Mouse (Mus musculus) thymus, postnatal 0 days (tissue): Measurements from ENCODE around the gene Rnf187. TPM values are rescaled to one million over a fixed set of nuclear protein-coding genes. Genes with fewer than 3 reads are reported as not detected.
"Not testable (repeated sequence)": the region's sequence is repeated elsewhere in the genome, so short reads cannot be mapped to it uniquely, and the experiment has no call there.

ENCODE experiments used
- DNase-seq: peaks from one replicate; pipeline ENCODE4 v3.0.0-alpha.2; 2015; ENCODE audit warnings: low spot score
- polyA plus RNA-seq: library from polyadenylated mRNA; unstranded; fragments of >200 nt; fragmentation: Nextera tagmentation; extraction: Ambion mirVana; gene quantifications from 2 replicates; pipeline ENCODE4 v1.2.1, GENCODE M21; 2015

The Rnf187 gene
- polyA plus RNA-seq, 1 experiment from 2014 or later, result 268 TPM

- peak; percentile 60 for DNase-seq
Measured at GRCm38 (mm10) chr11:58967346-58967745, 28.6 kb upstream of the Rnf187 start.

DNA sequence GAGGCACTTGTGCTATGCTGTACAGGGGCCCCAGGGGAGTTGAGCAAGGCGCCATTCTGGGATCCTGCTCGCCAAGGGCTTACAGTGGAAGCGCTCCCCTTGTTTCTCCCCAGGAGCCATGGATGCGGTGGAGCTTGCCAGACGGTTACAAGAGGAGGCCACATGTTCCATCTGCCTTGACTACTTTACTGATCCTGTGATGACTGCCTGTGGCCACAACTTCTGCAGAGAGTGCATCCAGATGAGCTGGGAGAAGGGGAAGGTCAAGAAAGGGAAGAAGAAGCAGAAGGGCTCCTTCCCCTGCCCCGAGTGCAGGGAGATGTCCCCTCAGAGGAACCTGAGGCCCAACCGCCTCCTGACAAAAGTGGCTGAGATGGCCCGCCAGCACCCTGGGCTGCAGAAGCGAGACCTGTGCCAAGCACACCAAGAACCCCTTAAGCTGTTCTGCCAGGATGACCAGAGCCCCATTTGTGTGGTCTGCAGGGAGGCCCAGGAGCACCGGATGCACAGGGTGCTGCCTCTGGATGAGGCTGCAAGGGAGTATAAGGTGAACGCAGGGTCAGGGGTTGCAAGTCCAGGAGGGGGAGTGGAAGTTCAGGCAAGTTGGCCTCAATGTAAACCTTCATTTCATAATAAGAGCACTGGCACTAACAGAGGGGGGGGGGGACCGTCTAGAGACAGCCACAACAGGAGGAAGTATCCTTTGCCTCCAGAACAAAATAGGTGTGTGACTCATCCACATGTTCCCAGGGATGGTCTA lies 26.5 kb upstream of the Rnf187 start:
- no peak for DNase-seq

- DNase-seq, result no peak
Measured at GRCm38 (mm10) chr11:58964216-58964615, 25.5 kb upstream of the Rnf187 start.

DNA sequence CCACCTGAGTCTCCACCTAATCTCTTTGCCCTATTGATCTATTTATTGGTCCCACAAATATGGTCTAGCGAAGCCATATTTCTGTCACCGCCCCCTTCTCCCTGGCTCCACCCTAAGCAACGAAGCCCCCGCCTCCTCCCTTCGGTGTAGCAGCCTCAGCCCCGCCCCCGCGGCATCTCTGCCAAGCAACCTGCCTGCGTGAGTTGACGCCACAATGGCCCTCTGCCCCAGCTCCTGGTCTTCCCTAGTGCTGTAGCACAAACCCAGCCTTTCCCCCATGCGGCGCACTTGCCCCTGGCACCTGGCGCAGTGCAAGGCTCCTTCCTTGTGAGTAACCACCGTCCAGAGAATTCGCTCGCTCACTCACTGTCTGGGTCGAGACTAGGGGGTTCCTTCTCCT lies 24.8 kb upstream of the Rnf187 start:
- DNase-seq, result no peak

DNA sequence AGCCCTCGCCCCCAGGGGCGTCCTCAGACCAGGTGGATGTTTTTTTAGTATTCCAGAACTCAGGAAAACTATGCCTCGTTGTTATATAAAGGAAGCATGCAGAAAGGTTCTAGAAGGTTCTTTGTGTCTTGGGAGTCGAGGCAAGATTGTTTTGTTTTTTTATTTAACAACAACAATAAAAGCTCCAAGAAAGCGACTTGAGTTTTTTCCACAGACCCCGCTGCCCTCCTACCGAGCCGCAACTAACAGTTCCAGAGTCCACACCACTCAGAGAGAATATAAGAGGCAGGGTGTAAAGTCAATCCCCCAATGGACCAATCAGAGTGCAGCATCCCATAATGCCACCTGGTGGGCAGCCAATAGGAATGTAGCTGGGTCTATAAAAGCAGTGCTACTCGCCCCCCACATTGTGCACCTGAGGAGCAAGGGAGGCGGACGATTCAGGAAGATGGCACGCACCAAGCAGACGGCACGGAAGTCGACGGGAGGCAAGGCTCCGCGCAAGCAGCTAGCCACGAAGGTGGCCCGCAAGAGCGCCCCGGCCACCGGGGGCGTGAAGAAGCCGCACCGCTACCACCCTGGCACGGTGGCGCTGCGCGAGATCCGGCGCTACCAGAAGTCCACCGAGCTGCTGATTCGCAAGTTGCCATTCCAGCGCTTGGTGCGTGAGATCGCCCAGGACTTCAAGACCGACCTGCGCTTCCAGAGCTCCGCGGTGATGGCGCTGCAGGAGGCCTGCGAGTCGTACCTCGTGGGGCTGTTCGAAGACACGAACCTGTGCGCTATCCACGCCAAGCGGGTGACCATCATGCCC lies 22.9 kb upstream of the Rnf187 start:
- DNase-seq, result no peak

GRCm38 (mm10) chr11:58959921-58960465 lies 21.3 kb upstream of the Rnf187 start:
- DNase-seq, result peak; percentile 77

DNA sequence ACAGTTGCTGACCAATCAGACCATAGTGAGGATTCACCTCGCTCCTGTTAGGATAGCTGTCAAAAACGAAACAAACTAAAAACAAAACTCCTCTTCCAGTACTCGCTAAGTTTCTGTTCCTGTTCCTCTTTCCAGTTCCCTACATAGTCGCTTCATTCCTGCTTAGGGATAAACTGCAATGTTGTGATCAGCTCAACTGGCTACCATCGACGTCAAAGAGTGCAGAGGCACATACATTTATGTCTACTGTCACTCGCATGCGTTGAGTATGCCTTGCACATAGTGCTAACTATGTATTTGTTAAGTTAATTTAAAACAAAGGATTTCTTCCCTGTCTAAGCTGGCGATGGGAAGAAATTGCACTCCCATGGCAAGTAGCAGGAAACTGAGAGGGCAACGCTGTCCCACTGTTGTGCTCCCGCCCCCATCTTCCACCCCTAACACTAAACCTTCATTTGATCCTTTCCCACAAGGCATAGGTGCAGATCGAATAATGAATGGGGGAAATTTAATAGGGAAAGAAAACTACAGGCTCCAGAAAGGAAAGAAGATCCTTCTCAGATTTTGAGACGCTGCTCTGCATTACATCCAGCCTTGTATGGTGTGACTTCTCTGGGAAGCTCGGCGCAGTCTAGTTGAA lies 20.6 kb upstream of the Rnf187 start:
- DNase-seq, result no peak

DNA sequence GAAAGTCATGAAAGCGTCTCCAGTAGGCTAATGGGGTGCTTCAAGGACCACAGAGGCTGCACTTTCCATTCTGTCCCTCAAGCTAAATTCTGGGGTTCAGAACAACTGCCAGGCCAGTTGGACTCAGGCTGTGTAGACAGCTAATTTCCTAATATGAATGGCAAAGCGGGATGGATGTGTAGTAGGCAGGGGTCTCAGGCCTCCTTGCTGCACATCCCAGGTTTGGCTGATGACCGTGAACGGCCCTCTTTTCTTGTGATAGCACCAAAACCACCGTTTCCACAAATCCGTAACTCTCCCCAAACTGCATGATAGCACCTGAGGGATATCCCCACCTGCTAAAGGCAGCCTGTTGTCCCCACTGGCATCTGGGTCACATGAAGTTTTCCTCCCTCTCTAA lies 19.8 kb upstream of the Rnf187 start:
- DNase-seq, result no peak

GRCm38 (mm10) chr11:58957226-58957914 lies 18.7 kb upstream of the Rnf187 start:
- no peak for DNase-seq

- no peak for DNase-seq
Measured at GRCm38 (mm10) chr11:58955868-58956257, 17.1 kb upstream of the Rnf187 start.

DNA sequence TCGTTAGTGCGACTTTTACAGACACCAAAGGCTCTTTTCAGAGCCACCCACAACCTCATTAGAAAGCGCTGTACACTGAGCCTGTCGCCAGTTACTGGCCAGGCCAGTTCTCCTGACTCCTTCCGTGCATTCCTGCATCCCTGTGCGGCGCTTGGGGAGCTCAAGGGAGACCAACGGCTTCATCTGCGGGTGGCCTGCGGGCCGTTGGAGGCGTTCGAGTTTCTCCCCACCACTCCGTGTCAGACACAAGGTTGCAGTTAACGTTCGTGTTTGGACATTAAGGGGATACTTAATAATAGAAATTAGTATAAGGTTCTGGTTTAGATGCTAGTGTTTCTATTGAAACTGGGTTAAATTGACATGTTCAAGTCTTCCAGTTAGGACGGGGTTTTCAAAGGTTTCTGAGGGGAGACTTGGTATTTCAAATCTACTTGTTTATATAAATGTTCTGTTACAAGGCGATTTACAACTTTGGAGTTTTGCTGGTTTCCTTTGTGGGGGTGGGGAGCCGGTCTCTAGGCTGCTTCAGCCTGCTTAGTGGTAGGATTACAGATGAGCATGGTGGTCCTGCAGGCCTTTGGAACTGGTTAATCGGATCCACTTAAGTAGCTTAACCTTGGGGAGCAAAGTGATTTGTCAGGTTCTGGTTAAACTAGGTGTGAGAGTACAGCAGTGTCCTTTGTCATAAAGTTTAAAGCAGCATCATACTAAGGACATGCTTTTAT lies 16.6 kb upstream of the Rnf187 start:
- DNase-seq, result peak; percentile 48

DNA sequence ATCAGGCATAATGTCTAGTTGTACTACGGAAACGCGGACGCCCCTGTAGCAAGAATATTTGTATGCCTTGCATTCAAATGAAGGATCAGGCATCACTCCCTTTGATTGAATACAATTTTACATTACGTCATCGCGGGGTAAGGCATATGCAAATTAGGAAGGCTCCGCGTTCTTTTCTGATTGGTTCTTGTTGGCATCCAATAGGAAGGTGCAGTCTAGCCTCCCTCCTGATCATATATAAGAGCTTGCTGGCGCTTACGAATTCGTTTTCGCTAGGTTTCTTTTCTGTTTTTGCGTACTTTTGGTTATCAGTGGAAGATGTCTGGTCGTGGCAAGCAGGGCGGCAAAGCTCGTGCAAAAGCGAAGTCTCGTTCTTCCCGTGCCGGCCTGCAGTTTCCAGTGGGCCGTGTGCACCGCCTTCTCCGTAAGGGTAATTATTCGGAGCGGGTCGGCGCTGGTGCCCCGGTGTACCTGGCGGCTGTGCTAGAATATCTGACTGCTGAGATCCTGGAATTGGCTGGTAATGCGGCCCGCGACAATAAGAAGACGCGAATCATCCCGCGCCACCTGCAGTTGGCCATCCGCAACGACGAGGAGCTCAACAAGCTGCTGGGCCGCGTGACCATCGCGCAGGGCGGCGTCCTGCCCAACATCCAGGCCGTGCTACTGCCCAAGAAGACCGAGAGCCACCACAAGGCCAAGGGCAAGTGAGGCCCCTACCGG lies 15.9 kb upstream of the Rnf187 start, which contains the start of the genes Hist3h2a and Trim17:
Hist3h2a (plus strand) TSS at position 266 of the 723 bp plus-strand sequence.
Trim17 (plus strand) TSS at position 266 of the 723 bp plus-strand sequence.
- peak; percentile 98 for DNase-seq

DNA sequence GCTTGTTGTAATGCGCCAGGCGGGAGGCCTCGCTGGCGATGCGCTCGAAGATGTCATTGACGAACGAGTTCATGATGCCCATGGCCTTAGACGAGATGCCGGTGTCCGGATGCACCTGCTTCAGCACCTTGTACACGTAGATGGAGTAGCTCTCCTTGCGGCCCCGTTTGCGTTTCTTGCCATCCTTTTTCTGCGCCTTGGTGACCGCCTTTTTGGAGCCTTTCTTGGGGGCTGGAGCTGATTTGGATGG lies 15.4 kb upstream of the Rnf187 start:
- DNase-seq, result not testable (repeated sequence)

DNA sequence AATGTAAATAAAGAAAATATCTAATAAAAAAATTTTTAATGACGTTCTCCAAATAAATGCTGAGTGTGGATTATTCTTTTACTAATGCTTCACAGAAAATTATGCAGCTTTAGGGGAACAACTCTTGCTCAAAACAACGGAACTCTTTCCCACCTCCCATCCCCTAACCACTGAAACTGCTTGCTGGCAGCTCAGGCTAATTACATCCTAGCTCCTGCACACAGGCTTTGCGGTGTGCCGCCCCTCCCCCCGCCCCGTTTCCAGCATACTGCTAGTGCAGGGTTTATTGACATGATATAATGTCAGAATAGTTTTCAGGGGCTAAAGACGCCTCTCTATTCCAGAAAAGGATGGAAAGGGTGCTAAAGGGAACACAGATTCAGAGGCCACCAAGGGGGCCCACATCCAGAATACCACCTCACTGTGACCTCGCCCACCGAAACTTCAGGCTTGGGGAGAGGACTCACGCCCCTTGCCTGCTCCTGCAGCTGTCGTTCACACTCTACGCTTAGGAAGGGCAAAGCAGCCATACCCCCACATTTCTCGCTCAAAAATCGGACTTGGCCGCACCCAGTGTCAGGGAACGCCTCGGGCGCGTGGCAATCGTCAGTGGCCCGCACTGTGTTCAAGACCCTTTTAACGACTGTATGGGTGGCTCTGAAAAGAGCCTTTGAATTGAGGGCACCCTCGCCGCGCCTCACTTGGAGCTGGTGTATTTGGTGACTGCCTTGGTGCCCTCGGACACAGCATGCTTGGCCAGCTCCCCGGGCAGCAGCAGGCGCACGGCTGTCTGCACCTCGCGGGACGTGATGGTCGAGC lies 14.8 kb upstream of the Rnf187 start:
- peak; percentile 82 for DNase-seq

DNA sequence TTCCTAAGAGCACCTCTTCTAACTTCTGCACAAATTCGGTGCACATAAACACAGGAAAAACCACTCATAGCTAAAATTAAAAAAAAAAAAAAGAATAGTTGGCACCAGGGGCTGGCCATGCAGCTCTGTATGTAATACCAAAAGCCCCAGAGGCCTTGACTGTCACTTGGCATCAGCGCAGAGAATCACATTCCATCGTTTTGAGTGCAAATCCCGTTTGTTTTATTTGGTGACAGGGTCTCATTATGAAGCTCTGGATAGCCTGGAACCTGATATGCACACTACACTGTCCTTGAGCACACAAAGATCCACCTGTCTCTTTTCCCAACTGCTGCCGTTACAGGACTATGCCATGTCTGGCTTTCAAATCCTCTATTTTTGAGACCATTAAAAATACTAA lies 12.5 kb upstream of the Rnf187 start:
- DNase-seq, result no peak

DNA sequence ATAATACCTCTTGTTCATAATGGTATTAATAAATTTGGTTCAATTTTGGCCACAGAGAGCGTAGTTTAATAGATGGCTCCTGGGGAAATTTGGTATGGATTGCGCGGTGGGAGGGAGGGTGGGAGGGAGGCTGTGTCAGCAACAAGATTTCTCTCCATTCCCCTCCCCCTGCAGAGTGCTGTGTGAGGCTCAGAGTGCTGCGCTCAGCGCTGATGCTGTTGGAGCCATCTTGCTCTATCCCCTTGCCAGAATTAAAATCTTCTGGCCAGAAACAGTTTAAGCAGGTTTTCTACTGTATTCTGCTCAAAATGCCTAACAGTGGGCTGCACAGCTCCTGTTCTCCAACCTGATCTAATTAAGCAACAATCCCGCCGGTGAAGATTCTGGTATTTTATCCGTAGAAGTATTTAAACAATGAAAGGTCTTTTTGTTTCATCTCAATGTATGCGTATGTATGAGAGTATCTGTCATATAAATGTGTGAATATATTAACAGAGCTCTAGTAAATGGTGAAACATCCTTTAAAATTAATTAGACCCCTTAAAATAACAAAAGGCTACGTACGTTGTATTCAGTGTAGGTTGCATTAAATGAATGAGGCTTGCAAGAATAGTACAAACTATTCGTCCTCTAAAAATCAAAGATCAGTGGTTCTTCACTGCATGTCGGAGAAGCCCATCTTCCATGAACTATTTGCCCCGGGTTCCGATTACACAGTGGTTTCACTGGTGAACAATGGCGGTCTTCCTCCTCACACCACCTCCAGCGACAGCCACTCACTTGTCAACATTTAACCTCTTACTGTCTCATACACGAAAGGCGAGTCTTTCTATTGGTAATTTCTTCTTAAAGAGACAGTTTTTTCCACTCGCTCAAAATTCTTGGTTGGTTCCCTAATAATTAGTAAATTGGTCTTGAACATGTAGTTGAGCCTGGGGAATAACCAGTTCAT lies 11.0 kb upstream of the Rnf187 start:
- peak; percentile 63 for DNase-seq

DNA sequence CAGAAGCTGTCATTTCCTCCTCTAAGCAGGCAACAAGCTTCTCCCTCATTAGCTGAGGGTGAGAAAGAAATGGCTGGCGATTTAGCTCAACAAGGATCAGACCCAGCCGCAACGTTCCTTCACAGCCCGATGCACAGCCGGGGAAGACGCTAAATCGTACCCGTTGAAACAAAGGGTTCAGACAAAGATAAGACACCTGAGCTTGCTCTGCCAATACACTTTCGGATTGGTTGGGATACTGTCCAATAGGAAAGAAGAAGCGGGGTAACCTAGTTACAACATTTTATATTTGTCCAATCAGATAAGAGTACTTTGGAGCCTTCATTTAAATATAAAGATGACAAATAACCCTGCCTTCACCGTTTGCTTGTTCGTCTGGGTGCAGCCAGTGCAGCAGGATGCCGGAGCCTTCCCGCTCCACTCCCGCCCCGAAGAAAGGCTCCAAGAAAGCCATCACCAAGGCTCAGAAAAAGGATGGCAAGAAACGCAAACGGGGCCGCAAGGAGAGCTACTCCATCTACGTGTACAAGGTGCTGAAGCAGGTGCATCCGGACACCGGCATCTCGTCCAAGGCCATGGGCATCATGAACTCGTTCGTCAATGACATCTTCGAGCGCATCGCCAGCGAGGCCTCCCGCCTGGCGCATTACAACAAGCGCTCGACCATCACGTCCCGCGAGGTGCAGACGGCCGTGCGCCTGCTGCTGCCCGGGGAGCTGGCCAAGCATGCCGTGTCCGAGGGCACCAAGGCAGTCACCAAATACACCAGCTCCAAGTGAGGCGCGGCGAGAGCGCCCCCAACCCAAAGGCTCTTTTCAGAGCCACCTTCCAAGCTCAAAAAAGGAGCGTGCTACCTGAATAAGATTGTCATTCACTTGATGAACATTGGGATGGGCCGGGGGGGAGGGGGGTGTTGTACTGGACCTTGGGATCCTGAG lies 10.1 kb upstream of the Rnf187 start, which contains the start of gene Hist3h2ba:
Hist3h2ba (plus strand) TSS at position 379 of the 938 bp plus-strand sequence.
- peak; percentile 94 for DNase-seq
